Mouse (Mus musculus) midbrain, embryonic 16.5 days (tissue): ENCODE measurements around the gene Ech1. TPM values are rescaled to one million over a fixed set of nuclear protein-coding genes. Genes with fewer than 3 reads are reported as not detected.

Source experiments
- ATAC-seq: fragments of 200-750 bp; cut with Nextera tagmentation; 2 replicates; pipeline ENCODE4 v1.8.0; 2017; ENCODE audit warnings: moderate TSS enrichment
- H3K27ac ChIP-seq: fragments of 300-500 bp; sonication (generic); 2 replicates; pipeline ENCODE4 v1.5.1; 2014; ENCODE audit warnings: mild to moderate bottlenecking, low read length, mixed read lengths
- H3K27me3 ChIP-seq: fragments of 300-500 bp; sonication (generic); 2 replicates; pipeline ENCODE4 v1.6.1; 2014; ENCODE audit warnings: low read depth, low read length, mixed read lengths; ENCODE audit not compliant: control insufficient read depth, insufficient read depth
- H3K36me3 ChIP-seq: fragments of 300-500 bp; sonication (generic); 2 replicates; pipeline ENCODE4 v1.6.1; 2014; ENCODE audit warnings: mild to moderate bottlenecking, low read length, moderate library complexity, mixed read lengths; ENCODE audit not compliant: control insufficient read depth, insufficient read depth
- H3K4me1 ChIP-seq: fragments of 300-500 bp; sonication (generic); 2 replicates; pipeline ENCODE4 v1.6.1; 2014; ENCODE audit warnings: mild to moderate bottlenecking, low read length, mixed read lengths; ENCODE audit not compliant: control insufficient read depth, insufficient read depth
- H3K4me2 ChIP-seq: fragments of 300-500 bp; sonication (generic); 2 replicates; pipeline ENCODE4 v1.6.1; 2014; ENCODE audit warnings: mild to moderate bottlenecking, low read length, mixed read lengths
- H3K4me3 ChIP-seq: fragments of 300-500 bp; sonication (generic); 2 replicates; pipeline ENCODE4 v1.5.1; 2014; ENCODE audit warnings: low read depth, mild to moderate bottlenecking, low read length, moderate library complexity, mixed read lengths
- H3K9ac ChIP-seq: fragments of 300-500 bp; sonication (generic); 2 replicates; pipeline ENCODE4 v1.6.1; 2014; ENCODE audit warnings: low read depth, low read length, mixed read lengths
- H3K9me3 ChIP-seq: fragments of 300-500 bp; sonication (generic); replicated peaks from 2 replicates; pipeline ENCODE4 v1.6.1; 2014; ENCODE audit warnings: mild to moderate bottlenecking, low read length, mixed read lengths; ENCODE audit not compliant: control insufficient read depth, poor library complexity, severe bottlenecking
- WGBS: fragments of 180-500 bp; shearing (Covaris S2); extraction: QIAGEN DNeasy Blood & Tissue Kit; methylation state at CpG from one replicate; pipeline ENCODE4 v1.1.7; 2014; 5-methylcytosine and 5-hydroxymethylcytosine counted together
- polyA plus RNA-seq: library from polyadenylated mRNA; unstranded; fragments of >200 nt; fragmentation: Nextera tagmentation; extraction: Ambion mirVana; gene quantifications from 2 replicates; pipeline ENCODE4 v1.2.1, GENCODE M21; 2015

The Ech1 gene
- polyA plus RNA-seq, 1 experiment from 2014 or later, result 96.4 TPM

DNA sequence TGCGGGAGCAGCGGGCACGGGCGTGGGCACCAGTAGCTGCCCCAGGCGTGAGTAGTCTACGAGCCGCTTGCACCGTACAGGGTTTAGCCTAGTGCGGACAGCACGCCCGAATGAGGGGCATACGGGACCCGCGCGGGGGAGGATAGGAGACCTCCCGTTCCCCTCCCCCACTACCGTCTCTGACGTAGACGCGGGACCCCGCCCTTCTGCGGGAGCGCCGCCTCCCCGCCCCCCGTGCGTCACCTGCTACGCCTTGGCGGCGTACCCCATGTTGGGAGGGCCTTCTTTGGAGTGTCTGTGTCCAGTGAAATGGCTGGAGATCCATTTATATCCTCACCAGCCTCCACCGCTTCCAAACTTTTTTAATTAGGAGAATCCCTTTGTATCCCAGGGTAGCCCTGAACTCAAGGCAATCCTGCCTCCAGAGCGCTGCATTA, 16.0 kb upstream of the Ech1 start:
- Histone ChIP-seq H3K27me3 (no peaks in the 10 kb centered on the region), H3K4me2 (peak overlapping the region; percentile 96), H3K4me1 (peaks cover 29% of the 10 kb centered on the region), H3K4me3 (peak overlapping the region; percentile 71), H3K9ac (peak overlapping the region; percentile 85), H3K27ac (peak overlapping the region; percentile 98), H3K9me3 (no peaks in the 10 kb centered on the region), H3K36me3 (peaks cover 9% of the 10 kb centered on the region)
- WGBS, result 0% methylated on average over 24 of the region's 32 CpGs
- ATAC-seq, result peak; percentile 49

- under 1% methylated on average over 35 of the region's 35 CpGs for WGBS
Measured at GRCm38 (mm10) chr7:28809401-28810089, 15.5 kb upstream of the Ech1 start.

GRCm38 (mm10) chr7:28810107-28811066, 14.6 kb upstream of the Ech1 start:
- peak overlapping the region; percentile 96 for H3K4me2 ChIP-seq
- H3K9ac ChIP-seq, result peak overlapping the region; percentile 92
- H3K36me3 ChIP-seq, result peaks cover 21% of the 10 kb centered on the region
- H3K4me1 ChIP-seq, result peaks cover 29% of the 10 kb centered on the region
- peak overlapping the region; percentile 99 for H3K27ac ChIP-seq
- H3K9me3 ChIP-seq, result no peaks in the 10 kb centered on the region
- peak; percentile 93 for ATAC-seq
- WGBS, result under 1% methylated on average over 58 of the region's 70 CpGs
- peak overlapping the region; percentile 87 for H3K4me3 ChIP-seq
- no peaks in the 10 kb centered on the region for H3K27me3 ChIP-seq

More at GRCm38 (mm10) chr7:28809401-28810089, 15.5 kb upstream of the Ech1 start:
- peak overlapping the region; percentile 98 for H3K27ac ChIP-seq
- H3K27me3 ChIP-seq, result no peaks in the 10 kb centered on the region
- H3K36me3 ChIP-seq, result peaks cover 14% of the 10 kb centered on the region
- peaks cover 29% of the 10 kb centered on the region for H3K4me1 ChIP-seq
- peak overlapping the region; percentile 96 for H3K4me2 ChIP-seq
- H3K4me3 ChIP-seq, result peak overlapping the region; percentile 71
- no peaks in the 10 kb centered on the region for H3K9me3 ChIP-seq
- H3K9ac ChIP-seq, result peak overlapping the region; percentile 85
- peak; percentile 39 for ATAC-seq

DNA sequence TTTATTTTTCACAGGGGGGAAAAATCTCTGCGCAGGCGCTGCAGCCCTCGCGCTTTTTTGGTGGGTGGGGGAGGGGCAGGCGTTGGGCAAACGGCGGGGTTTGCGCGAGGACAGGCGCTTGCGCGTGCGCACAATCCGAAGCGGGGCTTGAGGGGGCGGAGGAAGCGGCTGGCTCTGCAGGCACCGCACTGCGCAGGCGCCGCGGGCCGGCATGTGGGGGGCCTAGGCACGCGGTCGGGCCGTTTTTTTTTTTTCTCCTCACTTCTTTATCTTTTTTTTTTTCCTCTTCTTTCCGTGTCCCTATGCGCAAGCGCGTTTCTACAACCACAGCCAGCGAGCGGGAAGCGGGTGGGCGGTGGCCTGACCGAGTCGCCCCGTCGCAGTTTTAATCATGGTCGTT, 13.8 kb upstream of the Ech1 start:
- peak; percentile 27 for ATAC-seq
- peaks cover 29% of the 10 kb centered on the region for H3K4me1 ChIP-seq
- WGBS, result under 1% methylated on average over 32 of the region's 40 CpGs

GRCm38 (mm10) chr7:28811640-28812275, 13.3 kb upstream of the Ech1 start:
- H3K4me1 ChIP-seq, result peaks cover 29% of the 10 kb centered on the region
- no peaks in the 10 kb centered on the region for H3K27me3 ChIP-seq
- WGBS, result 11% methylated on average over 7 of the region's 7 CpGs
- no peaks in the 10 kb centered on the region for H3K9me3 ChIP-seq
- H3K4me2 ChIP-seq, result peak overlapping the region; percentile 84
- peaks cover 35% of the 10 kb centered on the region for H3K36me3 ChIP-seq
- H3K4me3 ChIP-seq, result peak overlapping the region; percentile 87
- peak overlapping the region; percentile 99; the same call in 1 of the 2 replicates for H3K27ac ChIP-seq
- ATAC-seq, result no peak
- peak overlapping the region; percentile 92 for H3K9ac ChIP-seq

More for the DNA sequence above, 13.8 kb upstream of the Ech1 start:
- peak overlapping the region; percentile 87 for H3K4me3 ChIP-seq
- H3K27me3 ChIP-seq, result no peaks in the 10 kb centered on the region
- H3K9me3 ChIP-seq, result no peaks in the 10 kb centered on the region
- H3K4me2 ChIP-seq, result peak overlapping the region; percentile 84
- H3K36me3 ChIP-seq, result peaks cover 29% of the 10 kb centered on the region
- peak overlapping the region; percentile 92 for H3K9ac ChIP-seq
- peak overlapping the region; percentile 99 for H3K27ac ChIP-seq

DNA sequence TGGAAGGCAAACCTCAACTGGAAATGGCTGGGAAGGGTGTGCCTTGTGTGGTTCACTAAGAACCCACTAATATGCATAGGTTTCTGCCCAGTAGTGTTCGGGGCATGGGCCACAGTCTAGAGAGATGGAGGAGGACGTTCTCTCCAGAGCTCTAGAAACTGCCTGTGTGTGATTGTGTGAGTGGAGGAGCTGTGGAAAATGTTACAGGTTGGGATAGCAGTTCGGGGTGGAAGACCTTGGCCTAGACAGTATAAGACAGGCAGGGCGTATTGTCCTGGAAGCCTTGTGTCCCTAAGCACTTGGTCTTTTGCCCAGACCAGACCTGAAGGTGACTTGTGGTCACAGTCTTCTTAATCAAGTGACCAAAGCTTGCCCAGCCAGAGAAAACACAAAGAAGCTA, 12.6 kb upstream of the Ech1 start:
- Histone ChIP-seq H3K27ac (no peak overlapping the region), H3K36me3 (peaks cover 42% of the 10 kb centered on the region), H3K9me3 (no peaks in the 10 kb centered on the region), H3K4me3 (peak overlapping the region; percentile 87), H3K4me2 (peak overlapping the region; percentile 84), H3K4me1 (peaks cover 29% of the 10 kb centered on the region), H3K9ac (peak overlapping the region; percentile 92; the same call in 1 of the 2 replicates), H3K27me3 (no peaks in the 10 kb centered on the region)
- 61% methylated on average over 4 of the region's 4 CpGs for WGBS
- no peak for ATAC-seq

- no peak overlapping the region for H3K4me3 ChIP-seq
- 76% methylated on average over 5 of the region's 5 CpGs for WGBS
Measured at GRCm38 (mm10) chr7:28812949-28813348, 12.1 kb upstream of the Ech1 start.

DNA sequence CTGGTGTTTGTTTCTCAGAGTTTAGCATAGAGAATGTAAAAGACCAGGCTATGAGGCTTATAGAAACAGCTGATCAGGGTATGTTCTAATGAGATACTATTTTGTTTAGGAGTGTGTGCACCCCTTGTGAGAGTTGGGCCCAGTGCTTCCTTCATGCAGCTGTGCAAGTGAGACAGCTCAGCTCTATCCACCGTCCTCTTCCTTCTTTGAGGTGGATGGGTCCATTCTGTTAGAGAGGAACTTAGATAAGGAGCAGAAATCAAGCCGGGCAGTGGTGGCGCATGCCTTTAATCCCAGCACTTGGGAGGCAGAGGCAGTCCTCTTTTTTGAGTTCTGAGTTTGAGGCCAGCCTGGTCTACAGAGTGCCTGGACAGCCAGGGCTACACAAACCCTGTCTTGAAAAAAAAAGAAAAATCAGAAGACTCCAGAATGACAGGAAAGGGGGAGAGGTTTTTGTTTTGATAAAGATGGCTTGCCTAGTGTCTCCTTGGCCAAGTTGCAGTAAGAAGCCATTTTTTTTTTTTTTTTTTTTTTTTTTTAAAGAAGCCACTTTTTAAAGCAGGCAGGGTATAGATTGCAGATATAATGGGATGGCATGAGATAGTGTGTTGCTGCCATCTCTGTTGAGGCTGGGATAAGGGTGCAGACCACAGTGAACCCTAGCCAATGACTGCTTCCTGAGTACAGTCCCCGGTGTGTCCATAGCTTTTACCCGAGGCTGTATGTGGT, 10.5 kb upstream of the Ech1 start:
- Histone ChIP-seq H3K27ac (no peak overlapping the region), H3K4me3 (no peak overlapping the region), H3K27me3 (no peaks in the 10 kb centered on the region), H3K9me3 (no peaks in the 10 kb centered on the region), H3K4me1 (peaks cover 20% of the 10 kb centered on the region), H3K9ac (no peak overlapping the region), H3K36me3 (peaks cover 55% of the 10 kb centered on the region), H3K4me2 (no peak overlapping the region)
- no peak for ATAC-seq
- WGBS, result 89% methylated on average over 5 of the region's 5 CpGs

More at GRCm38 (mm10) chr7:28812949-28813348, 12.1 kb upstream of the Ech1 start:
- no peaks in the 10 kb centered on the region for H3K9me3 ChIP-seq
- peak overlapping the region; percentile 84 for H3K4me2 ChIP-seq
- H3K4me1 ChIP-seq, result peaks cover 25% of the 10 kb centered on the region
- no peak for ATAC-seq
- H3K9ac ChIP-seq, result no peak overlapping the region
- peaks cover 42% of the 10 kb centered on the region for H3K36me3 ChIP-seq
- no peak overlapping the region for H3K27ac ChIP-seq
- H3K27me3 ChIP-seq, result no peaks in the 10 kb centered on the region
